Mouse (Mus musculus) megakaryocyte-erythroid progenitor cell, adult 5-6 weeks (primary cell): Measurements from ENCODE around the gene Mixl1. TPM values are rescaled to one million over a fixed set of nuclear protein-coding genes. Genes with fewer than 3 reads are reported as not detected.

Experiments used
- ATAC-seq: replicated peaks from 2 replicates; pipeline ENCODE4 v1.8.0; 2016; ENCODE audit warnings: mild to moderate bottlenecking, inconsistent platforms; ENCODE audit not compliant: severe bottlenecking, poor library complexity, low FRiP score, low TSS enrichment
- total RNA-seq, 2 experiments: library from RNA; stranded (forward) in 1 of 2; stranded (reverse) in 1 of 2; fragments of 200-1000, 215-1000 nt in 1 of 2; fragments of >200 nt in 1 of 2; fragmentation: Nextera tagmentation in 1 of 2; gene quantifications; 2 replicates each; pipeline ENCODE4 v1.2.3; 2014 to 2017

Gene Mixl1
- total RNA-seq (2014; fragmentation: Nextera tagmentation) (not detected in 2 replicates), total RNA-seq (2017) (not detected in 2 replicates)

DNA sequence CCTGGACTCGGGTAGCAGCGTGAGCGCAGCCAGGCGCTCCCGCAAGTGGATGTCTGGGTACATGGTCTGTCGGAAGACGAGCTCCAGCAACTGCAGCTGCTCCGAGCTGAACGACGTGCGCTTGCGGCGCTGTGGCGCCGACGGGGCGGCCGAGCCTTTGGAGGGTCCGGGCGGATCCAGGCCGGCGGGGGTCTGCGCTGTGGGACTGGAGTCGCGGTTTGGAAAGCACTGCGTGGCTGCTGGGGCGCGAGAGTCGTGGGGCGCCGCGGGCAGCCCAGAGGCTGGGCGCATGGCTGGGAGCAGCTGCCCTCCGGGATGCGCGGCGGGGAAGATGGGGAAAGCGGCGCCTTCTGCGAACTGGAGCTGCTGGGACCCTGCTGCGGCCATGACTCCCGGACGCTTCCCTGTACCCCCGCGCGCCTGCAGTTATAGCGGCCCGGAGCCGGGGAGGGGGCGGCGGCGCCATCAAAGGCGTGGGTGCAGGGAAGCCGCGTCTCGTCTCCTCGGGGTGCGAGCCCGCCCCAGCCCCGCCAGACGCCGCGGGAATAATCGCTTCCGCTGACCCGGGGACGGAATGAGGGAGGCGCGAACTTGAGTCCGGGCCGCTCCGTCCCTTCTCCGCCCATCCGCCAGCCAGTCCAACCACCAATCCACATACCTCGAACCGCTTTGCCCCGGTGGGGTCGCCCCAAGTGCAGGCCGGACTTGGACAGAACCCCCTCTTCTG, at the start of gene Mixl1:
TSS of gene Mixl1 (minus strand) at position 409 of the 727 bp plus-strand sequence.
- no peak for ATAC-seq

GRCm38 (mm10) chr1:180729231-180729630, 32.4 kb upstream of the Mixl1 start:
- no peak for ATAC-seq

- peak; percentile 12; the same call in 1 of the 2 replicates for ATAC-seq
Measured at GRCm38 (mm10) chr1:180726183-180726582, 29.3 kb upstream of the Mixl1 start.

DNA sequence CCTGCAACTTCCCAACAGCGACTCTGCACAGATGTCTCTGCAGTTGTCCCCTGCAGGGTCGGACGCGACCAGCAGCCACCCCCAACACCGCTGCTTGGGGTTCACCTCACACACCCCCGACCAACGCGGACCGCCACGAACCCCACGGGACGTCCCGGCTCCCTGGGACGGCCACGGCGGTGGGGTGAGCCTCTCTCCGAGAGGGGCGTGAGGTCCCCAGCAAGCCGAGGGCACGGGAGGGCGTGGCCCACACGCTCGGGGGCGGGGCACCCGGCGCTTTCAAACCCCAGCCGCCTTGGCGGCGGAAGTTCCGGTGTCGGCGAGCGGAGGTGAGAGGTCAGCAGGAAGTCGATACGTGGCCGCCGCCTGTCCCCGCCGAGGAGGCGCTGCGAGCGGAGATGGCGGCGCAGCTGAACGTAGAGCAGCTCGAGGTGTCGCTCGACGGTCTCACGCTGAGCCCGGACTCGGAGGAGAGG, 28.9 kb upstream of the Mixl1 start, which contains the start of gene Acbd3:
TSS of gene Acbd3 (plus strand) at position 340 of the 476 bp plus-strand sequence.
- peak; percentile 88 for ATAC-seq

GRCm38 (mm10) chr1:180723701-180724238, 26.9 kb upstream of the Mixl1 start:
- ATAC-seq = no peak

DNA sequence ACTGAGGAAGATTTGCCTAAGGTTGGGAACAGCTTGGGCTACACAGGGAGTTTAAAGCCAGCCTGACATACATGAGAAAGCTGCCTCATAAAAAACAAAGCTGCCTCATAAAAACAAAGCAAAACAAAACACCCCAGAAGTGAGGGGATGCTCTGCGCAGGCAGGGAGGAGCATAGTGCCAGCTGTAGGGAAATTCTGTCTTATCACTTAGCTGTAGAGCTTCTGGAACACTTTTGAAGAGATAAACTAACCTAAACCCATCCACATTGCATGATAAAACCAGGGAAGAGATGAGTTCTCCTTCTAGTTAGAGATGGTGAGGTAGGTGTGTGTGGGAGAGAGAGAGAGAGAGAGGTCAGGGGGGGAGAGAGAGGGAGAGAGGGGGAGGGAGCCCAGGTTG, 25.8 kb upstream of the Mixl1 start:
- peak; percentile 53 for ATAC-seq

DNA sequence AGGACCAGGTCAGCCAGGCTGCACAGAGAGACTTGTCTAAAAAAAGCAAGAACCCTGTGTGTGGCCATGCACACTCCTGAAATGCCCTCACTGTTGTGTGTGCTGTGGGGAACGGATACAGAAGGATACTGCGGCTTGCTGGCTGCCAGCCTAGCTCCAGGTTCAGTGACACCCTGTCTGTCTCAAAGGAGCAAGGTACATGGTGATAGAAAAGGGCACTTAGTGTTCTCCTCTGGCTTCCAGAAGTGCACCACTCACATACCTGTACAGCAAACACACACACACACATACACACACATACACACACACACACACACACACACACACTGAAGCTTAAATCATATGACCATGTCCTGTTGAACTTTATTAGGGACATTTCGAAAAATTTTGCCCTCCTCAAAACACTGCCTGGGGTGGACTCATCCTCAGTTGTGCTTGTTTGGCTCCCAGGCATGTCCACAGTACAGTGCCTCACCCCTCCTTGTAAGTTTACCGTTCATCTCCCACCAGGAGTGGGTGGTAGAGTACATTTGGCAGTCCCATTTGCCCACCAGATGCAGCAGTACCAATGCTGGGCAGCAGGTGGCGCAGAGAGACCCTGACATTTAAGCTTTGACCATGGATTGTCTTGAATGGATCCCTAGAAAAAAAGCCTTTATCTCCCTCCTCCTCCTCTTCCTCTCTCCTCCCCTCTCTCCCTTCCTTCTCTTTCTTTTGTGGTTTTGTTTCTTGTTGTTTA, 23.3 kb upstream of the Mixl1 start:
- peak; percentile 72 for ATAC-seq

DNA sequence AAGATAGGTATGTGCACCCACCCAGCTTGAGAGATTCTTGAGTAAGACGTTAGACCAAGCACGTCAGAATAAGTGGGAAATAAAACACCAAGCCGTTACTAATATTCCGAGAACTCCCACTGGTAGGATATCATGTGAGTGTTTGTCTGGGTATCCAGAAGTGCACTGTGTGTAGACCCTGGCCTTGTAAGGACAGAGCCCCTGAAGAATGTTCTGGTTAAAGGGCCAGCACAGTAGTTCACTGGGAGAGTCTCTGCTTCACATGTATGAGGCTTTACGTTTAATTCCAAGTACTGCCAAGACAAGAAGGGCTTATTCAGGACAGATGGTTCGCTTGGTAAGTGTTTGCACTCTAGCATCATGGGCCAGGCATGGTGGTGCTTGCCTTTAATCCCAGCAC, 22.6 kb upstream of the Mixl1 start:
- ATAC-seq = no peak

GRCm38 (mm10) chr1:180718756-180719155, 21.9 kb upstream of the Mixl1 start:
- no peak for ATAC-seq

DNA sequence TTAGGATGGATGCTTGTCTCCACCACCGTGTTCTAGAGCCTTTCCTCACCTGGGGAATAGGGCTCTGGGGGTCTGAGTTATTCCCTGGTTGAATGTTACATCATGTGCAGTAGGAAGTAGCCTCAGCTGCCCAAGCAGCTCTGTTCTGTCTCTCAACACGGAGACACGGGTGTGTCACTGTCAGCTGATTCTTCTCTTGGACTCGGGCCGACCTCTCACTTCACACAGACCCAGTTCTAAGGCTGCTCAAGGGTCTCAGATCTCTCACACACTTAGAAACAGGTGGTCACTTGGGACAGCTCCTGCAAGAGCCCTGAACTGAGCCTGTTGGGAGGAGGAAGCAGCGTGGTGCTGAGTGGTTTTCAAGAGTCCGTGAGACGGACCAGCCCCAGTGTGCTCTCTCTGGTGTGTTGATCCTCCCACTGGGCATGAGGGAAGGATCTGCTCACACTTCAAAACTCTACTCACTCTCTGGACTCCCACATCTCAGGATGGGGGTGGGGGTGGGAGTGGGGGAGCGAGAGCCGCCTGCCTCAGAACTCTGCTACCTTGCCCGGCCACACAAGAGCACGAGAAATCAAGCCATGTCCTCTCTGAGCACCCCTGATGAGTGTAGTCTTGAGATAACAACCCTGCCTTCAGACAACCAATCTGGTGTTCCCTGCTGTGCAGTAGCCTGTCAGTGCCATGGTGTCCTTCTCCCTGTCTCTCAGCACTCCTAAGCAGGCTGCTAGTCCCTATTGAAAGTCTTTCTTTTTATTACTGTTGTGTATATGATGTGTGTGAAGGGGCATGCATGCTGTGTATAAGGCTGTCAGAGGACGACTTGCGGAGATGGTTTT, 12.3 kb upstream of the Mixl1 start:
- ATAC-seq = peak; percentile 74

GRCm38 (mm10) chr1:180707813-180708212, 11.0 kb upstream of the Mixl1 start:
- no peak for ATAC-seq

DNA sequence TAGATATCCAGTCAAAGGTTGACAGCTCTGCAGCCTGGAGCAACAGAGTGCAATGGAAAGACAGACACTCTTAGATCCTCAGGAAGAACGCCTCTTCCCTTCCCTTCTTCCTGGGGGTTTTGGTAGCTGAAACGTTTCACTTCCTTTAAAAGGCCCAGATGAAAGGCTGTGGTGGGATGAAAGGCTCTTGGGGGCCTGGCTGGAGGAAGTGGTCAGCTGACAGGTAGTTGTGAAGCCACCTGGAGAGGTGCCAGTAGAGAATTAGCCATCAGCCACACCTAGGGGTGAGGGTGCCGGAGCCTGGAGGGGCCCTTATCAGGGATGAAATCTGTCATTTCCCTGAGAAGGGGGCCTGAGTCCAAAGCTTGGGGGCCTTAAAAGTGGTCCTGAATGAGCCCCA, 10.5 kb upstream of the Mixl1 start:
- ATAC-seq = no peak

DNA sequence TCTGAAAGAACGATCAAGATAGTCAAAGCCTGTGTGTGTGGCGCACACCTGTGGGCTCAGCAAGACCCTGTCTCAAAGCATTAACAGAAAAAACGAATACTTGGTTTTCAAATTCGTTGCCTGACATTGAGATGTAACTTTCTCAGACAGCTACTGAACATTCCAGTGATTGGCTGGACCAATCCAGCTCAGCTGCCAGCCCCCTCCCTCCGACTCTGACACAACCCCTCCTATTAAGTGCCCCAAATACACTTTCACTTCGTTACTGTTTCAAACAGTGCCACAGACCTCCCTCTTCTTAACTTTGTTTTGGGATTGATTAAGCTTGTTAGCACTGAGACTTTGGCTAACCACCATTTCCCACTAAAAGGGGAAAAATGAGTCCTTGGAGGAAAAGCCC, 6.6 kb upstream of the Mixl1 start:
- ATAC-seq = no peak

- no peak for ATAC-seq
Measured at GRCm38 (mm10) chr1:180698063-180698462, 1.2 kb upstream of the Mixl1 start.

- no peak for ATAC-seq
Measured at GRCm38 (mm10) chr1:180691284-180691683, 5.5 kb downstream of the Mixl1 start.

Other genes starting within 250 kb of the Mixl1 start
- gene Stum, start 213.5 kb downstream of the Mixl1 start, total RNA-seq (2014; fragmentation: Nextera tagmentation) = not detected in 2 replicates
- gene Stum, start 213.5 kb downstream of the Mixl1 start, total RNA-seq (2017) = not detected in 2 replicates
- gene Parp1, start 128.1 kb downstream of the Mixl1 start, total RNA-seq (2014; fragmentation: Nextera tagmentation) = 113 and 133 TPM in 2 replicates
- gene Parp1, start 128.1 kb downstream of the Mixl1 start, total RNA-seq (2017) = 231 and 241 TPM in 2 replicates
- gene Lin9, start 55.9 kb downstream of the Mixl1 start, total RNA-seq (2014; fragmentation: Nextera tagmentation) = 17.3 and 32.3 TPM in 2 replicates
- 35.8 and 37.8 TPM in 2 replicates for gene Lin9, start 55.9 kb downstream of the Mixl1 start, total RNA-seq (2017)
- gene Acbd3, start 29.0 kb upstream of the Mixl1 start, total RNA-seq (2014; fragmentation: Nextera tagmentation) = 19.1 and 21.9 TPM in 2 replicates
- gene Acbd3, start 29.0 kb upstream of the Mixl1 start, total RNA-seq (2017) = 42.7 and 44.4 TPM in 2 replicates
- 737 and 1,041 TPM in 2 replicates for gene H3f3a, start 116.9 kb upstream of the Mixl1 start, total RNA-seq (2014; fragmentation: Nextera tagmentation)
- 1,518 and 1,745 TPM in 2 replicates for gene H3f3a, start 116.9 kb upstream of the Mixl1 start, total RNA-seq (2017)
- 22.0 and 23.2 TPM in 2 replicates for gene Sde2, start 154.1 kb upstream of the Mixl1 start, total RNA-seq (2014; fragmentation: Nextera tagmentation)
- gene Sde2, start 154.1 kb upstream of the Mixl1 start, total RNA-seq (2017) = 37.6 and 45.7 TPM in 2 replicates
- not detected in 2 replicates for gene Lefty2, start 196.1 kb upstream of the Mixl1 start, total RNA-seq (2014; fragmentation: Nextera tagmentation)
- not detected in 2 replicates for gene Lefty2, start 196.1 kb upstream of the Mixl1 start, total RNA-seq (2017)
- gene Pycr2, start 207.3 kb upstream of the Mixl1 start, total RNA-seq (2014; fragmentation: Nextera tagmentation) = 57.0 and 70.4 TPM in 2 replicates
- 21.1 and 34.2 TPM in 2 replicates for gene Pycr2, start 207.3 kb upstream of the Mixl1 start, total RNA-seq (2017)
- gene Lefty1, start 238.0 kb upstream of the Mixl1 start, total RNA-seq (2014; fragmentation: Nextera tagmentation) = 6.4 and 11.9 TPM in 2 replicates
- 3.4 TPM in 1 of 2 replicates, not detected in the other for gene Lefty1, start 238.0 kb upstream of the Mixl1 start, total RNA-seq (2017)
- gene Tmem63a, start 245.3 kb upstream of the Mixl1 start, total RNA-seq (2014; fragmentation: Nextera tagmentation) = 22.5 and 26.6 TPM in 2 replicates
- 4.8 and 10.8 TPM in 2 replicates for gene Tmem63a, start 245.3 kb upstream of the Mixl1 start, total RNA-seq (2017)